Mouse (Mus musculus): ENCODE measurements around the gene Dscaml1.

DNA sequence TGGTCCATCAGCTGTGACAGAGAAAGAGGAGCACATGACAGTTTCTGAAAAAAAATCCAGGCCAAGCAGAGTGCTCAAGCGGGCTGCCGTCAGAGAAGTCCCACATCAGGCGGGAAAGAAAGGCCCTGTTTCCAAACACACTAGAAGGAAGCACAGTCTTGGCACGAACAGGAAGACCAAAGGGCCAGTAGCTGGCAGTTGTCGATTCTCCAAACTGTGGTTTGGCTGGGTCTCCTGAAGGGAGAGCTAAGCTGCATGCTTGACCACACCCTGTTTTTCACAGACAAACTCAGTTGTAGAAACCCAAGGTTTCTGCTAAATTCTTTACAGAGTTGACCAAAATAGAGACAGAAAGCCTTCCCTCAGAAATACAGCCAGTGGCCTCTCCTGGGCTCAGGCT is 369.3 kb downstream of the Dscaml1 start:
- TF ChIP-seq CTCF (IDR thresholded peaks at IDR 0.05; ENCODE audit: control insufficient read depth, insufficient read depth, insufficient replicate concordance, low read depth, low read length), result no peak
- no peak for TF ChIP-seq POLR2A (IDR thresholded peaks at IDR 0.05; ENCODE audit: control insufficient read depth, low read depth, low read length)
